12 mouse cellular contexts compared by ENCODE assay signal in genomic region chr10:117106244-117106643, GRCm38 (mm10). TPM values are rescaled to one million over a fixed set of nuclear protein-coding genes. Genes with fewer than 3 reads are reported as not detected.
DNase-seq lines count a peak whose midpoint lies in the region; ATAC-seq and TF ChIP-seq lines count a peak whose summit lies in the region.
"Had no signal": no experiment of that assay in that cellular context is flagged by ENCODE, and none has a peak within 500 bp of the region (broad histone marks: within the 10 kb centered on the region; RNA-seq: fewer than 3 reads in every experiment).

No protein-coding gene starts in this region.

- TF ChIP-seq EP300 in liver, postnatal 0 days (IDR thresholded peaks at IDR 0.05; ENCODE audit: low read depth), result peak; percentile 98

- DNase-seq in embryo, embryonic 10.5 days (ENCODE audit: low spot score), result peak; percentile 31
- no peak for DNase-seq in embryo, embryonic 10 days (ENCODE audit: low spot score)
- peak; percentile 51 for DNase-seq in lung, embryonic 14.5 days
- DNase-seq in lung, adult 2 months, result no peak
- DNase-seq in liver, postnatal 0 days, result peak; percentile 41
- no peak for DNase-seq in right cerebral cortex, postnatal 25 days
- DNase-seq in urinary bladder, postnatal 36 days (ENCODE audit: low spot score in 2 of 2), result no peak
- DNase-seq: kidney, postnatal 36 days; left cerebral cortex, postnatal 4 days had no signal

- no peaks in the 10 kb centered on the region for H3K27me3 ChIP-seq in lung, embryonic 14.5 days (ENCODE audit: insufficient read depth, low read length)
- no peaks in the 10 kb centered on the region for H3K27me3 ChIP-seq in liver, postnatal 0 days (ENCODE audit: insufficient read depth, low read length)
- H3K27me3 ChIP-seq: Patski had no signal

- no peaks in the 10 kb centered on the region for H3K36me3 ChIP-seq in lung, embryonic 14.5 days (ENCODE audit: insufficient read depth)
- no peaks in the 10 kb centered on the region for H3K36me3 ChIP-seq in liver, postnatal 0 days (replicated peaks; ENCODE audit: insufficient read depth, low read length)

- H3K4me3 ChIP-seq in lung, embryonic 14.5 days (ENCODE audit: low read depth, low read length), result no peak overlapping the region
- no peak overlapping the region for H3K4me3 ChIP-seq in lung, adult 2 months (replicated peaks; ENCODE audit: extremely low read depth, low read depth, low read length)
- H3K4me3 ChIP-seq in liver, postnatal 0 days (ENCODE audit: low read depth, low read length), result no peak overlapping the region

- no peak overlapping the region for H3K9ac ChIP-seq in lung, embryonic 14.5 days
- peak overlapping the region; percentile 33; the same call in 1 of the 2 replicates for H3K9ac ChIP-seq in liver, postnatal 0 days (replicated peaks)

- peaks cover 17% of the 10 kb centered on the region; the same call in 1 of the 2 replicates for H3K4me1 ChIP-seq in lung, embryonic 14.5 days (ENCODE audit: insufficient read depth)
- H3K4me1 ChIP-seq in lung, adult 2 months (ENCODE audit: control insufficient read depth, insufficient read depth, low read length), result peaks cover 13% of the 10 kb centered on the region; the same call in 1 of the 2 replicates
- peaks cover 44% of the 10 kb centered on the region for H3K4me1 ChIP-seq in liver, postnatal 0 days (ENCODE audit: insufficient read depth)

- H3K27ac ChIP-seq in lung, embryonic 14.5 days (ENCODE audit: low read depth), result peak overlapping the region; percentile 10; the same call in 1 of the 2 replicates
- H3K27ac ChIP-seq in liver, postnatal 0 days (ENCODE audit: low read depth), result peak overlapping the region; percentile 69
- H3K27ac ChIP-seq: hindbrain, postnatal 0 days had no signal

- 0 out of 2 replicates have a peak overlapping the region, but pooled peaks have one; percentile 2 for H3K4me2 ChIP-seq in lung, embryonic 14.5 days
- peak overlapping the region; percentile 55 for H3K4me2 ChIP-seq in liver, postnatal 0 days (ENCODE audit: low read depth, low read length)

- peak; percentile 86 for ATAC-seq in lung, embryonic 14.5 days (ENCODE audit: insufficient read depth)
- ATAC-seq in common myeloid progenitor, adult 5-6 weeks (replicated peaks; ENCODE audit: low read depth, poor library complexity, severe bottlenecking), result peak; percentile 70
- peak; percentile 91 for ATAC-seq in liver, postnatal 0 days
- ATAC-seq: hindbrain, postnatal 0 days; Patski had no signal

- no peak for TF ChIP-seq POLR2A in lung, adult 2 months (IDR thresholded peaks at IDR 0.05; ENCODE audit: borderline replicate concordance, extremely low read depth, low read depth, low read length)

- 9% methylated on average over 4 of the region's 4 CpGs for WGBS in lung, embryonic 14.5 days
- WGBS in lung, adult 2 months, result 15% methylated on average over 4 of the region's 4 CpGs
- 27% methylated on average over 4 of the region's 4 CpGs for WGBS in liver, postnatal 0 days (ENCODE audit: insufficient replicate concordance)

- no peak for TF ChIP-seq CTCF in lung, embryonic 14.5 days (IDR thresholded peaks at IDR 0.05; ENCODE audit: low read depth)
- no peak for TF ChIP-seq CTCF in lung, adult 2 months (IDR thresholded peaks at IDR 0.05; ENCODE audit: insufficient read depth, low read length)
- TF ChIP-seq CTCF in liver, postnatal 0 days (IDR thresholded peaks at IDR 0.05; ENCODE audit: low read depth), result no peak

- H3K9me3 ChIP-seq in lung, embryonic 14.5 days (ENCODE audit: low read depth, low read length), result no peaks in the 10 kb centered on the region
- H3K9me3 ChIP-seq in liver, postnatal 0 days (ENCODE audit: low read length), result no peaks in the 10 kb centered on the region

RNA-seq across cellular contexts. Expression of gene Frs2, which starts 42.1 kb away (rescaled TPM):
- 26.4 and 27.8 TPM in 2 replicates for polyA plus RNA-seq in lung, embryonic 14.5 days (2014; fragmentation: Nextera tagmentation; extraction: Ambion mirVana)
- 9.8 and 14.9 TPM in 2 replicates for polyA plus RNA-seq in lung, adult 2 months (2012; rRNA removed)
- total RNA-seq in common myeloid progenitor, adult 5-6 weeks (2017), result 17.5 and 24.8 TPM in 2 replicates
- polyA plus RNA-seq in liver, postnatal 0 days (2015; fragmentation: Nextera tagmentation; extraction: Ambion mirVana), result 7.7 and 8.0 TPM in 2 replicates

RNA-seq across cellular contexts. Expression of gene Cct2, which starts 42.6 kb away (rescaled TPM):
- polyA plus RNA-seq in lung, embryonic 14.5 days (2014; fragmentation: Nextera tagmentation; extraction: Ambion mirVana), result 274 and 283 TPM in 2 replicates
- polyA plus RNA-seq in lung, adult 2 months (2012; rRNA removed), result 36.0 and 56.1 TPM in 2 replicates
- 664 and 671 TPM in 2 replicates for total RNA-seq in common myeloid progenitor, adult 5-6 weeks (2017)
- polyA plus RNA-seq in liver, postnatal 0 days (2015; fragmentation: Nextera tagmentation; extraction: Ambion mirVana), result 101 and 105 TPM in 2 replicates

Comparison
In these comparisons a context has a peak if more than half of its experiments do, and no peak if none do; other contexts are left out.
1. DNase-seq: peak in embryo, embryonic 10.5 days (single experiment), lung, embryonic 14.5 days (single experiment) and liver, postnatal 0 days (single experiment); none in embryo, embryonic 10 days (single experiment), lung, adult 2 months (single experiment), right cerebral cortex, postnatal 25 days (single experiment) and urinary bladder, postnatal 36 days (0 of 2).
2. Peak in every context shown above with its lines, with median percentiles within 50 percentile points of each other: ATAC-seq.